Mouse (Mus musculus) ES-E14 (cell line): ENCODE results near the gene Lin7a.
A peak's percentile ranks its signal among the peaks of the same experiment; 100 is the strongest.

Experiments used
- CHD2 ChIP-seq: IDR thresholded peaks from 2 replicates; pipeline ENCODE4 v1.6.1; 2014; ENCODE audit warnings: mild to moderate bottlenecking, low read depth, low read length, inconsistent platforms
- HCFC1 ChIP-seq: IDR thresholded peaks from 2 replicates; pipeline ENCODE4 v1.6.1; 2012; ENCODE audit warnings: low read length, inconsistent platforms, borderline replicate concordance; ENCODE audit not compliant: insufficient read depth
- MAFK ChIP-seq: IDR thresholded peaks from 2 replicates; pipeline ENCODE4 v1.6.1; 2014; ENCODE audit warnings: mild to moderate bottlenecking, low read depth, low read length, inconsistent platforms; ENCODE audit not compliant: insufficient read depth
- ZC3H11A ChIP-seq: IDR thresholded peaks from 2 replicates; pipeline ENCODE4 v1.6.1; 2012; ENCODE audit warnings: low read depth, mild to moderate bottlenecking, inconsistent platforms, low read length, borderline replicate concordance
- ZNF384 ChIP-seq: IDR thresholded peaks from 2 replicates; pipeline ENCODE4 v1.6.1; 2012; ENCODE audit warnings: low read depth, low read length, inconsistent platforms

DNA sequence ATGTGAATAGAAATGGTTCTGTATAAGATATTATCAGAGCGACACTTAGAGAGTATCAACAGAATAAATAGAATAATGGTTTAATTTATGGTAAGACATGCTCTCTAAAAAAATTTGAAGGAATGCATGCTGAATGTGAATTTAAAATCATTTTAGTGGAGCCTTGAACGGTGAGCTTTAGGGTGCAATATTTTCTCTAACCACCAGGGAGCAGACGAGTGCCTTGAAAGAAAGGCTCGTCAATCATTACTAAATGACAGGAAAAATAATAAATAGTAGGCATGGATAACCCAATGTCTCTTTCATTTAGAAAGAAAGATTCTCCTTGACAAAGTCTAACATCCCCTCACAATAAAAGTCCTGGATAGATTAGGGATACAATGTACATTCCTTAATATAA lies 171.3 kb downstream of the Lin7a start:
- TF ChIP-seq HCFC1 = no peak
- no peak for TF ChIP-seq ZNF384
- TF ChIP-seq ZC3H11A = 0 out of 2 replicates have a peak, but pooled peaks have one; percentile 17
- no peak for TF ChIP-seq CHD2
- TF ChIP-seq MAFK = no peak
